Mouse (Mus musculus) T-cell, adult 2 months (primary cell): ENCODE data around the gene Gm6358.
"Not testable (repeated sequence)": the region's sequence is repeated elsewhere in the genome, so short reads cannot be mapped to it uniquely, and the experiment has no call there.

Experiments used
- DNase-seq: peaks from one replicate; pipeline ENCODE4 v3.0.0; 2022; ENCODE audit warnings: low spot score

Gm6358 gene

GRCm38 (mm10) chr16:89140551-89140950 is at the start of gene Gm6358:
Gene Gm6358, plus strand, starts transcription at chr16:89140851.
- no peak for DNase-seq

DNA sequence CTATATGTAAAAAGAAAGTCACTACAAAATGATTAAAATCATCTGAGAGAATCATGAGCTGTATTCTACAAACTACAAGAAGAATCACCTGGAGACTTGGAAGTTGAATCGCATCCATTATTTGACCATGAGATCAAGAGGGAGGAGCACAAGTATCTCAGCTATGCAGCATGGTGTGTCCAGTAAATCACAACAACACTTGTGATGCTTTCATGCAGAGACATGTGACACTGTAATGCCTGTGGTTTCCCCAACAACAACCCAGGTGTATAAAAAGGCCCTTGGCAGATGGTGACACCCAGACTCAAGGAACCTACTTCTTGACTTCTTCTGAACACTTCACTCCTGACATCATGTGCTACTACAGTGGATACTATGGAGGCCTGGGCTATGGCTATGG is 10.1 kb downstream of the Gm6358 start, which contains the start of gene Gm10061:
TSS of gene Gm10061 (plus strand) at position 301 of the 400 bp plus-strand sequence.
- no peak for DNase-seq

GRCm38 (mm10) chr16:89157652-89158051 is 17.0 kb downstream of the Gm6358 start, which contains the start of gene Gm9789:
Gene Gm9789, plus strand, starts transcription at chr16:89157952.
- DNase-seq: no peak

DNA sequence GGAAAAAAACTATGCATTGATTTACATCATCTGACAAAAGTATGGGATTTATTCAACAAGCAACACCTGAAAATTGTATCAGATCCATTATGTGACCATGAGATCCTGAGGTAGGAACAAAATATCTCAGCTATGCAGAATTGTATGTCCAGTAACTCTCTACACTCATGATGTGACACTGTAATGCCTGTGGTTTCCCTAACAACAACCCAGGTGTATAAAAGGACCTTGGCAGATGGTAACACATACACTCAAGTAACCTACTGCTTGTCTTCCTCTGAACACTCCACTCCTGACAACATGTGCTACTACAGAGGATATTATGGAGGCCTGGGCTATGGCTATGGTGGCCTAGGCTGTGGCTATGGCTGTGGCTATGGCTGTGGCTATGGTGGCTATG is 28.5 kb downstream of the Gm6358 start, which contains the start of gene Gm7735:
TSS of gene Gm7735 (plus strand) at position 301 of the 400 bp plus-strand sequence.
- not testable (repeated sequence) for DNase-seq

GRCm38 (mm10) chr16:89174435-89174834 is 33.8 kb downstream of the Gm6358 start, which contains the start of gene 1110057P08Rik:
Gene 1110057P08Rik, plus strand, starts transcription at chr16:89174735.
- no peak for DNase-seq

GRCm38 (mm10) chr16:89188621-89189020 is 48.0 kb downstream of the Gm6358 start:
- no peak for DNase-seq
